Mouse (Mus musculus) kidney, embryonic 15.5 days (tissue): ENCODE data around the gene Map3k11. TPM values are rescaled to one million over a fixed set of nuclear protein-coding genes. Genes with fewer than 3 reads are reported as not detected.

Source experiments
- ATAC-seq: fragments of 200-750 bp; cut with Nextera tagmentation; replicated peaks from 2 replicates; pipeline ENCODE4 v1.8.0; 2017; ENCODE audit warnings: moderate TSS enrichment; ENCODE audit not compliant: low FRiP score
- H3K27ac ChIP-seq: fragments of 300-500 bp; sonication (generic); 2 replicates; pipeline ENCODE4 v1.5.1; 2015; ENCODE audit warnings: mild to moderate bottlenecking, inconsistent platforms
- H3K27me3 ChIP-seq: fragments of 300-500 bp; sonication (generic); 2 replicates; pipeline ENCODE4 v1.6.1; 2015; ENCODE audit warnings: inconsistent platforms
- H3K36me3 ChIP-seq: fragments of 300-500 bp; sonication (generic); 2 replicates; pipeline ENCODE4 v1.6.1; 2015; ENCODE audit warnings: inconsistent platforms
- H3K4me1 ChIP-seq: fragments of 300-500 bp; sonication (generic); 2 replicates; pipeline ENCODE4 v1.6.1; 2015; ENCODE audit warnings: inconsistent platforms
- H3K4me2 ChIP-seq: fragments of 300-500 bp; sonication (generic); 2 replicates; pipeline ENCODE4 v1.6.1; 2015; ENCODE audit warnings: moderate library complexity, mild to moderate bottlenecking, inconsistent platforms
- H3K4me3 ChIP-seq: fragments of 300-500 bp; sonication (generic); replicated peaks from 2 replicates; pipeline ENCODE4 v1.5.1; 2015; ENCODE audit warnings: mild to moderate bottlenecking, inconsistent platforms
- H3K9ac ChIP-seq: fragments of 300-500 bp; sonication (generic); 2 replicates; pipeline ENCODE4 v1.6.1; 2015; ENCODE audit warnings: mild to moderate bottlenecking, inconsistent platforms
- H3K9me3 ChIP-seq: fragments of 300-500 bp; sonication (generic); replicated peaks from 2 replicates; pipeline ENCODE4 v1.6.1; 2016; ENCODE audit warnings: inconsistent platforms
- WGBS: fragments of 180-500 bp; shearing (Covaris S2); methylation state at CpG from one replicate; pipeline ENCODE4 v1.1.7; 2015; ENCODE audit warnings: mixed read lengths; 5-methylcytosine and 5-hydroxymethylcytosine counted together
- polyA plus RNA-seq: library from polyadenylated mRNA; unstranded; fragments of >200 nt; fragmentation: Nextera tagmentation; extraction: Ambion mirVana; gene quantifications from 2 replicates; pipeline ENCODE4 v1.2.1, GENCODE M21; 2015

The Map3k11 gene
- polyA plus RNA-seq, 1 experiment from 2014 or later: 43.2 TPM

GRCm38 (mm10) chr19:5730314-5731186, 42.0 kb downstream of the Map3k11 start:
- peaks cover 55% of the 10 kb centered on the region for H3K4me1 ChIP-seq

GRCm38 (mm10) chr19:5731264-5731978, 42.9 kb downstream of the Map3k11 start:
- WGBS: under 1% methylated on average over 47 of the region's 47 CpGs
- peaks cover 4% of the 10 kb centered on the region; the same call in 1 of the 2 replicates for H3K36me3 ChIP-seq

More at GRCm38 (mm10) chr19:5730314-5731186, 42.0 kb downstream of the Map3k11 start:
- Histone ChIP-seq H3K4me3 (peak overlapping the region; percentile 97), H3K27me3 (no peaks in the 10 kb centered on the region; the same call in 1 of the 2 replicates), H3K27ac (peak overlapping the region; percentile 94; the same call in 1 of the 2 replicates), H3K9ac (peak overlapping the region; percentile 75), H3K9me3 (no peaks in the 10 kb centered on the region), H3K36me3 (peaks cover 4% of the 10 kb centered on the region; the same call in 1 of the 2 replicates), H3K4me2 (peak overlapping the region; percentile 87)
- no peak for ATAC-seq
- 76% methylated on average over 29 of the region's 29 CpGs for WGBS

GRCm38 (mm10) chr19:5734325-5734724, 45.8 kb downstream of the Map3k11 start:
- Histone ChIP-seq H3K27me3 (peaks cover 7% of the 10 kb centered on the region), H3K27ac (no peak overlapping the region)
- 83% methylated on average over 9 of the region's 9 CpGs for WGBS

More at GRCm38 (mm10) chr19:5731264-5731978, 42.9 kb downstream of the Map3k11 start:
- peak overlapping the region; percentile 97 for H3K4me3 ChIP-seq
- peaks cover 46% of the 10 kb centered on the region for H3K4me1 ChIP-seq
- ATAC-seq: peak; percentile 87
- peak overlapping the region; percentile 75 for H3K9ac ChIP-seq
- peaks cover 1% of the 10 kb centered on the region; the same call in 1 of the 2 replicates for H3K27me3 ChIP-seq
- H3K4me2 ChIP-seq: peak overlapping the region; percentile 87
- peak overlapping the region; percentile 24 for H3K27ac ChIP-seq
- no peaks in the 10 kb centered on the region for H3K9me3 ChIP-seq

GRCm38 (mm10) chr19:5739446-5739845, 50.9 kb downstream of the Map3k11 start:
- no peak overlapping the region for H3K4me2 ChIP-seq
- no peak for ATAC-seq
- no peaks in the 10 kb centered on the region for H3K9me3 ChIP-seq
- no peak overlapping the region for H3K9ac ChIP-seq
- WGBS: 56% methylated on average over 2 of the region's 2 CpGs
- H3K36me3 ChIP-seq: no peaks in the 10 kb centered on the region
- H3K4me3 ChIP-seq: no peak overlapping the region
- peaks cover 12% of the 10 kb centered on the region for H3K27me3 ChIP-seq
- H3K4me1 ChIP-seq: peaks cover 40% of the 10 kb centered on the region
- no peak overlapping the region for H3K27ac ChIP-seq

More at GRCm38 (mm10) chr19:5734325-5734724, 45.8 kb downstream of the Map3k11 start:
- Histone ChIP-seq H3K9me3 (no peaks in the 10 kb centered on the region), H3K9ac (no peak overlapping the region), H3K4me3 (no peak overlapping the region), H3K4me2 (no peak overlapping the region), H3K4me1 (peaks cover 21% of the 10 kb centered on the region), H3K36me3 (peaks cover 4% of the 10 kb centered on the region; the same call in 1 of the 2 replicates)
- ATAC-seq: no peak

- peak within 1 kb of the TSS; percentile 82 for H3K27ac ChIP-seq
- H3K27me3 ChIP-seq: peaks cover 22% of the 10 kb centered on the region
- 0 out of 2 replicates have a peak, but pooled peaks have one; percentile 5 for ATAC-seq
- peak within 1 kb of the TSS; percentile 55 for H3K4me3 ChIP-seq
- no peaks in the 10 kb centered on the region for H3K9me3 ChIP-seq
- H3K36me3 ChIP-seq: no peaks in the 10 kb centered on the region
- H3K4me1 ChIP-seq: peaks cover 49% of the 10 kb centered on the region
- H3K4me2 ChIP-seq: peak within 1 kb of the TSS; percentile 90
- whole genome bisulfite sequencing: 25% methylated on average over 13 of the region's 14 CpGs
- peak within 1 kb of the TSS; percentile 74 for H3K9ac ChIP-seq
Measured at GRCm38 (mm10) chr19:5740320-5741317, 52.1 kb downstream of the Map3k11 start, which contains the start of gene Ltbp3. TSS of gene Ltbp3 (plus strand) at chr19:5740904.

- peak overlapping the region; percentile 90 for H3K4me2 ChIP-seq
- H3K36me3 ChIP-seq: no peaks in the 10 kb centered on the region
- under 1% methylated on average over 55 of the region's 55 CpGs for WGBS
- H3K4me1 ChIP-seq: peaks cover 58% of the 10 kb centered on the region
- peaks cover 25% of the 10 kb centered on the region for H3K27me3 ChIP-seq
- H3K4me3 ChIP-seq: peak overlapping the region; percentile 55
- H3K27ac ChIP-seq: peak overlapping the region; percentile 82
- peak overlapping the region; percentile 74 for H3K9ac ChIP-seq
- no peaks in the 10 kb centered on the region for H3K9me3 ChIP-seq
- peak; percentile 73 for ATAC-seq
Measured at GRCm38 (mm10) chr19:5741641-5742240, 53.2 kb downstream of the Map3k11 start.

- Histone ChIP-seq H3K36me3 (no peaks in the 10 kb centered on the region), H3K27me3 (peaks cover 23% of the 10 kb centered on the region), H3K4me1 (peaks cover 58% of the 10 kb centered on the region), H3K9me3 (no peaks in the 10 kb centered on the region), H3K9ac (peak overlapping the region; percentile 74), H3K27ac (peak overlapping the region; percentile 82), H3K4me2 (peak overlapping the region; percentile 90), H3K4me3 (peak overlapping the region; percentile 55)
- 1% methylated on average over 32 of the region's 32 CpGs for WGBS
- peak; percentile 0; the same call in 1 of the 2 replicates for ATAC-seq
Measured at GRCm38 (mm10) chr19:5742241-5742641, 53.7 kb downstream of the Map3k11 start.

- H3K4me2 ChIP-seq: peak overlapping the region; percentile 90; the same call in 1 of the 2 replicates
- WGBS: 62% methylated on average over 5 of the region's 5 CpGs
- no peak overlapping the region for H3K27ac ChIP-seq
- H3K4me1 ChIP-seq: peaks cover 58% of the 10 kb centered on the region
- no peak for ATAC-seq
- H3K9ac ChIP-seq: no peak overlapping the region
- peaks cover 28% of the 10 kb centered on the region for H3K27me3 ChIP-seq
- no peaks in the 10 kb centered on the region for H3K9me3 ChIP-seq
- H3K36me3 ChIP-seq: no peaks in the 10 kb centered on the region
- 0 out of 2 replicates have a peak overlapping the region, but pooled peaks have one; percentile 55 for H3K4me3 ChIP-seq
Measured at GRCm38 (mm10) chr19:5743576-5743975, 55.0 kb downstream of the Map3k11 start.

GRCm38 (mm10) chr19:5745756-5746710, 57.5 kb downstream of the Map3k11 start:
- Histone ChIP-seq H3K9ac (peak overlapping the region; percentile 21; the same call in 1 of the 2 replicates), H3K4me1 (peaks cover 48% of the 10 kb centered on the region), H3K27me3 (peaks cover 53% of the 10 kb centered on the region), H3K4me2 (peak overlapping the region; percentile 66), H3K27ac (no peak overlapping the region), H3K9me3 (no peaks in the 10 kb centered on the region), H3K36me3 (no peaks in the 10 kb centered on the region), H3K4me3 (peak overlapping the region; percentile 36)
- ATAC-seq: no peak
- WGBS: 8% methylated on average over 36 of the region's 36 CpGs

- Histone ChIP-seq H3K9me3 (no peaks in the 10 kb centered on the region), H3K36me3 (no peaks in the 10 kb centered on the region), H3K4me2 (no peak overlapping the region), H3K27ac (no peak overlapping the region), H3K9ac (no peak overlapping the region), H3K4me1 (peaks cover 51% of the 10 kb centered on the region), H3K27me3 (peaks cover 62% of the 10 kb centered on the region), H3K4me3 (no peak overlapping the region)
- 47% methylated on average over 12 of the region's 12 CpGs for WGBS
- ATAC-seq: no peak
Measured at GRCm38 (mm10) chr19:5746907-5747363, 58.4 kb downstream of the Map3k11 start.
